Mouse (Mus musculus): ENCODE measurements around the gene Palld. TPM values are rescaled to one million over a fixed set of nuclear protein-coding genes. Genes with fewer than 3 reads are reported as not detected.

Palld gene
- total RNA-seq, 1 experiment from 2014 or later, result 35.1 TPM

DNA sequence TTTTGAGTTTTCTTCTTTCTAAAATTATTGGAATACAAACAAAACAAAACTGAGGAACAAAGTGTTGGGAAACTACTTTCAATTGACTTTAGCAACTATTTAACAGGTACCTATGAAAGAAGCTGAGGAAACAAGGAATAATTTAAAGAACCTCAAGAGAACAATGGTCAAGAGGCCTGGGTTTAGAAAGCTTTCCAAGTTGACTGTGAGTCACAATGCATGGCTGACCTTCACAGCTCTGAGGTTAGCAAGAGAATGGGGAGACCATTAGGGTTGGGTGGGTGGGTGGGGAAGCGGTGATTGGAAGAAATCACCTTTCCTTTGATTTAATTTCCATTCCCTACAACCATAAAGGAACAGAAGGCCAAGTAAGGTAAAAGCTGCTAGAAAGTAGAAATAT, 35.6 kb downstream of the Palld start:
- DNase-seq, result no peak

- DNase-seq, result no peak
Measured at GRCm38 (mm10) chr8:61865365-61865764, 37.1 kb downstream of the Palld start.

GRCm38 (mm10) chr8:61851270-61851669, 51.2 kb downstream of the Palld start:
- no peak for DNase-seq

DNA sequence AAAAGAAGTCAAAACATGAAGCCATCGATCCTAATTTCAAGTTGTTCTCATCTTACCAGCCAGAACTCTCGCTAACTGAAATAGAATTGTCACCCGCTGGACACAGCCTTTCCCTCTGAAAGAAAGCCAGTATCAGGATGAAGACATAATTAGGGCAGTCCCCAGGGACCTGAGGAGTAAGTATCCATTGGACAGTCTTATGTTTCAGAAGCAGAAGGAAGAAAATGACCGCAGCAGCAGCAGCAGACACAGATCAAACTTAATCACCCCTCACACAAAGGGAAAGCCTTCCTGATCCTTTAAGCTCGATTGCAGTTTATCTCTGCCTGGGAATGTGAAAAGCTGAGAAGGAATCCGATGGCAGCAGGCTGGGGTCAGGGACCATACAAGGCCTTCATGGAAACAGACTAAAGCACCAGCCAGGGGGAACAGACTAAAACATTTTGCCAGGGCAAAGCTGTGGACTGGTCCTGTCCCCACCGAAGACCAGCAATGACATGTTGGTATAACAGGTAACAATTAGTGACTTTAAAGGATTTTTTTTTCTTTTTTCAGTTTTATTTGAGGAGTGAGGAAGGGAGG, 53.8 kb downstream of the Palld start:
- DNase-seq, result peak; percentile 6

- DNase-seq, result no peak
Measured at GRCm38 (mm10) chr8:61847494-61847893, 55.0 kb downstream of the Palld start.

GRCm38 (mm10) chr8:61844992-61845391, 57.5 kb downstream of the Palld start:
- DNase-seq, result no peak

DNA sequence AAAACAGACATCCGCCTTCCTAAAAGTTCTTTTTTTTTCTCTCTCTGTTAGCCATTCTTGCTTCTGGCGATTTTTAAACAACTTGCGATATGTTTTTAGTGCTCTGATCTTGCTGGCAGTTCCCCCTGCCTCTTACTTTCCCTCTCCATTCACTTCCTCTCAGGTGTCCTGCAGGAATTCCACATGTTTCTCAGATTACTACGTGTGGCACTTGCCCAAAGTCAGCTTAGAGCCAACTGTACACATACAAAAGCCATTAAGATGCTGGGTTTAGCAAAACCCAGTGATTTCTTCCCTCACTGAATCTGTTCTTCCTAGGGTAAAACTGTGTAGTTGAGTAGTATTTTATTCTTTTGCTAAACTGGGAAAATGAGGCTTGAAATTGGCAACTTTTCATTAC, 57.9 kb downstream of the Palld start:
- no peak for DNase-seq

DNA sequence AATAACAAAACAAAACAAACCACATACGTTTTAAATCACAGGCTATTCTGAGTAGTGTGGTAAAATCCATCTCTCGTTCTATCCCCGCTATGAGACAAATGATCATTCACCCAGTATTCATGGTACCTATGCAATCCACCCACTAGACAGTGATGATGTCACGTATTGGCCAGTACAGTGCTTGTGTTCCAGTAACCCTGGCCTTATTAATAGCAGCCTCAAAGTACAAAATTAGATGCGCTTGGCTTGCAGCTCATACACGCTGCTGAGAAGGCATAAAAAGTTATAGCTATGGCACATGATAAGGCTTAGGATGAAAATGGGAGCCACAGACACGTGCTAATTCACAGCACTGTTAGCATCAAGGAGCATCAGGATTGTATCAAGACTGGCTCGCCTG, 58.7 kb downstream of the Palld start:
- DNase-seq, result no peak

DNA sequence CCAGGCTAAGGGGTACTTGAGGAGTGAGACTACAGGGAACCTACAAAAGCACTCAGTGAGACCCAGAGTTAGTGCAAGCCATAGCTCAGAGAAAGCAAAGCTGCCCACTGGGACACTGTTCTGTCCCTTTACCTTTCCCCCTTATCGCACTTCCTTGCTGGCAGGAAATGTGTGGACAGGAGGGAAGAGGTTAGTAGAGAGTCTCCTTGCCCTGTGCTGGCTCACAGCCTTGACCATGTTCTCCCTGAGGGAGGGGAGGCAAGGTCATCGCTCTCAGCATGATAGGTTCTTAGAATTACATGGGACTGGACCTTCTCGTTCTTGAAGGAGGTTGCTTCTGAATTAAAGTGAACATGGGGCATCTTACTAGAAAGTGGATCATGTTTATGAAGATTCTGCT, 69.3 kb downstream of the Palld start:
- DNase-seq, result peak; percentile 62

DNA sequence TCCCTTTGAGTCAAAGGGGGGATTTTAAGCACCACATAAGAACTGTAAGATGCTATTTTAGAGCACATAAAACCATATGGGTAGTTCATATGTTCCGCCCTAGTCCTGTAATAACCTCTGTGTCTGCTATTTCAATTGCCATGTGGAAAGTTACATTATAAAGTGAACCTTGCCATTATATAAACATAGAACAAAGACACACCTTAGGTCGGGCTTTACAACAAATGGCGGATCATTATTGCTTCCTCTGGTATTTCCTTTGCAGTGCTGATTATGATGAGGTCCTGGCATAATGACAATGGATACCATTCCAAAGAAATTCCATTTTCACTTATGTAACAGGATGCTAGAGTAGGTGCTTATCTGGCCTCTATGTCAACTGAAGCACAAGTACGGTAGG, 70.5 kb downstream of the Palld start:
- DNase-seq, result no peak

GRCm38 (mm10) chr8:61830821-61831220, 71.7 kb downstream of the Palld start:
- no peak for DNase-seq

- no peak for DNase-seq
Measured at GRCm38 (mm10) chr8:61824563-61824962, 77.9 kb downstream of the Palld start.

- DNase-seq, result no peak
Measured at GRCm38 (mm10) chr8:61823157-61823556, 79.3 kb downstream of the Palld start.

DNA sequence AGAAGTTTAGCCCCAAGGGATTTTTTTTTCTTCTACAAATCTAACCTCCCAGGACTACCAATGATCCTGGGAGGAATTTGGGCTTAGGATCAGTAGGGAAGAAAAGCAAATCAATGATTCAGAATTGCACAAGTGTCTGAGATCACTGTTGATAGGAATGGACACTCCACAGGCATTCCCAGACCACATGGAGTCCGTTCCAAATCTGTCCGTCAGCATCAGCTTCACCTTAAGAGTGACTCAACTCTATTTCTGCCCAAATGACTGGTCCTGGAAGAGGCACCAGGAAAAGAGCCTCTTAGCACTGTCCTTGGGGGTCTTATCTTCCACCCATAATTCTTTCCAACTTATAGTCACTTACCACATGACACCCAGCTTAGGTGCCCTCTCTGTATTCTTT, 98.7 kb downstream of the Palld start:
- peak; percentile 9 for DNase-seq

DNA sequence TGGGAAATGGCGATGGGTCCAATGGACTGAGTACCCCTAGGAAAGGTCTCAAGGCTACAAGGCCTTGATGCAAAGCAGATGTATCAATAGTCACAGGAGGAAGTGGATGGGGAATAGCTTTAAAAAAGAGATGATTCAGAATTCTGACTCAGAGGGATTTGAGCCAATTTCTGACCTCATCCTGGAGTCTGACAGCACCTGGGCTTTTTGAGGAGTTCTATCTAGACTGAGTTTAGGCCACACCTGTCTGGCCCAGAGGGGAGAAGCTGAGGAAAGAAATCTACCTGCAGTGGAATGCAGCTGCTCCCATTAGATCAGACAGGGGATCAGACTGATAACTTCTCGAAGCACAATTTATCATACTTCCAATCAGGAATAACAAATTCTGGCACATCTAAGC, 99.7 kb downstream of the Palld start:
- DNase-seq, result no peak

DNA sequence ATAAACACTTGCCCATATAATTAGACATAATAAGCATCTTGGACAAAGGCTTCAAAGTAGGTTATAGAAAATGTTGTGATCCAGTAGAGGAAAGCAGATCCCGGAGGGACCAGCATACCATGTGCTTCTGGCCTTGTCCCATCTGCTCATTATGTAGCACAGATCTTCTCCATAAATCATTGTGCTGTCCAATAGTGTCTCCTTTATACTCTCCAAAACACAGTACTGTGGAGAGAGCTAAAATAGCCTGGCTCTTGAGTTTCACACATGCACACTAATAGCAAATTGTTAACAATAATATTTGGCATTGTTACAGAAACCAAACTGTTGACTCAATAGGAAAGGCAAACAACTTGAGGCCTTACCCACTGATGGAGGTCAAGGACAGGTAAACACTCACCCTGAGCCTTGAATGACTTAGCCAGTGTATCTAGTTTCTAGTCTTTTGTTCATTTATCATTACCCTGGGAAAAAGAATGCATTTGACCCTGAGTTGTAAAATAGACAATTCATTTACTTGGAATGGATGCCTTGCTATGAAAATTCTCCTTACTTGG, 105.0 kb downstream of the Palld start:
- DNase-seq, result no peak

GRCm38 (mm10) chr8:61796537-61797050, 105.9 kb downstream of the Palld start:
- no peak for DNase-seq

- no peak for DNase-seq
Measured at GRCm38 (mm10) chr8:61789946-61790345, 112.5 kb downstream of the Palld start.

DNA sequence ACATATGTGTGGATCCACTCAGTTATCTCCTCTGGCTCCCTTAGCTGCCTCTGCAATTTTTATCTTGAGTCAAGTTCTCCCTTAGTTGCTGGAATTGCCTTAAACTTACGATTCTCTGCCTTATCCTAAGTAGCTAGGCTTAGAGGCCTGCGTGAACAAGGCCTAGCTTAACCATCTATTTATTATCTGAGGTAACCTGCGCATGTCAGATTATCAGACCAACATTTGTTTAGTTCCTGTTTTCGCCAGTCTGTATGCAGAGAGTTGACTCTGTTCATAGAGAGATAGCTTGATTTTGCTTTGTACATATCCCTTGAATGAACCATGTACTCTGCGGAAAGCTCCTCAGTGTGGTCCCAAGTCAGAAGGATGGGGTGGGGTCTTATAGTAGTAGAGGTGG, 113.2 kb downstream of the Palld start:
- DNase-seq, result no peak

DNA sequence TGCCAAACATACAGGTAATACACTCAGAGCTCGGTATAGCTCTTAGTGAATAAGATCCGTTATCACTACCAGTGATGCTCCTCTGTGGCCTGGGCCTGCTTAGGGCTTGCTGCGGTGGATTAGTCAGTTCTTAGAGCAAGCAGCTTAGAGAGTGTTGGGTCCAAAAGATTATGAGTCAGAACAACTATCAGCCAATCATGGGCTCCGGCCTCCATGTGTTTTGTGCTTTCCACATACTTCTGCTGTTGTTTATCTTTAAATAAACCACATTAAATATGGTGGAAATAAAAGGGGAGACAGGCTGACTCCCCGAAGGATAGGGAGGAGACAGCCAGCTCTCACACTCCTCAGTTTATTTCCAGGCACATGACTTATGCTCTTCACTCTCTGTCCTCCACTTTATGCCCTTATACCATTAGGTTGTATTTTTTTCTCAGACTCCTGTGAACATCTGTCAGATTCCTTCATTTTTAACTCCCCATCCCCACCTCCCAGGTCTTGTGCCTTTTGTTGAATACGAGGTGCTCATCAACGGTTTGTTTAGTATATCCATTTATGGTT, 119.5 kb downstream of the Palld start:
- DNase-seq, result no peak

GRCm38 (mm10) chr8:61780652-61781257, 121.7 kb downstream of the Palld start:
- no peak for DNase-seq

GRCm38 (mm10) chr8:61778194-61778593, 124.3 kb downstream of the Palld start:
- DNase-seq, result no peak

DNA sequence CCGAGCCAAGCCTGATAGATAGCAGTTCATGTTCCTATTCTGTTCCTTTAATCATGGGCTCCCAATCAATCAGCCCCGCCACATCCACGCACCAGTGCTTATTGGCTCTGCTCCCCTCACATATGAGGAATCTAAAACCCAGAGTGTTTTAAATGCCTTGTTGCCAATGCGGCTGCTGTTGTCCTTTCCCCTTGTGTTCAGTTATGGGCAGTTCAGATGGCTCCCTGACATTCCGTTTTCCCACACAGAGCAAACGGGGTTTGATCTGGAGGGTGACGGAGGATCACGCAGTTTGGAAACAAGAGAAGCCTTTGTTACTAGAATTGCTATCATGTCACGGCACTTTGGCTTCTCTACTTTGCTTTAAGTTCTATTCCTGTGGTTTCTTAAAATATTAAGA, 125.9 kb downstream of the Palld start:
- no peak for DNase-seq

DNA sequence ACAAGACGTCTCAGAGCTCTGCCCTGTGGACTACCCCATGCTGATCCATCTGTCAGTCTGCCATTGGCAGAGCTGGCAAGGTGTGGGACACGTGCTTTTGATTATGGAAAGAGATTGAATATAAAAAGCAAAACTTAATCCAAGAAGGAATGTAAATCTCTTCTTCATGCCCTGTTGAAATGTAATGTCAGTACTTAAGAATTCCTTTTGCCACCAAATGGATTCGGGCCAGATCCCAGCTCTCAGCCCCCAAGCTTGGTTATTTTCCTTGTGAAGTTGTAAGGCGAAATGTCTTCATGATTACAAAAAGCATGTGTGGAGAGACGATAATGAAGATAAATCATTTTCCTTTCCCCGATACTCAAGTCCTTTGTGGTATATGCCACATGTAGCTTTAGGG, 126.6 kb downstream of the Palld start:
- DNase-seq, result no peak
